Mouse (Mus musculus) MEL (cell line): ENCODE measurements around the gene Ppp6r2. TPM values are rescaled to one million over a fixed set of nuclear protein-coding genes. Genes with fewer than 3 reads are reported as not detected.
A peak's percentile ranks its signal among the peaks of the same experiment; 100 is the strongest.

Experiments used
- DNase-seq: peaks from one replicate; pipeline ENCODE4 v3.0.0; 2011; ENCODE audit warnings: low read depth, low spot score
- H3K27ac ChIP-seq: 2 replicates; pipeline ENCODE4 v1.5.1; 2012; ENCODE audit warnings: low read depth, mild to moderate bottlenecking, control low read depth, low read length, moderate library complexity; ENCODE audit not compliant: control insufficient read depth
- H3K27me3 ChIP-seq, 2 experiments: fragments of 150-350 bp in 1 of 2; sonication (generic) in 1 of 2; 2 replicates each; pipeline ENCODE4 v1.6.1; 2012; ENCODE audit warnings: low read length in 2 of 2, mild to moderate bottlenecking in 2 of 2, improper control_type of control experiment in 1 of 2, moderate library complexity in 1 of 2; ENCODE audit not compliant: insufficient read depth in 2 of 2, control insufficient read depth in 1 of 2
- H3K36me3 ChIP-seq, 2 experiments: 2 replicates each; pipeline ENCODE4 v1.6.1; 2012 to 2014; ENCODE audit warnings: low read length in 2 of 2, improper control_type of control experiment in 1 of 2, inconsistent platforms in 1 of 2, mild to moderate bottlenecking in 1 of 2; ENCODE audit not compliant: insufficient read depth in 2 of 2, control insufficient read depth in 1 of 2
- H3K4me1 ChIP-seq, 2 experiments: fragments of 150-350 bp in 1 of 2; sonication (generic) in 1 of 2; 2 replicates each; pipeline ENCODE4 v1.6.1; 2012; ENCODE audit warnings: low read length in 2 of 2, improper control_type of control experiment in 1 of 2, mild to moderate bottlenecking in 1 of 2; ENCODE audit not compliant: insufficient read depth in 2 of 2, control insufficient read depth in 1 of 2
- H3K4me3 ChIP-seq, 2 experiments: fragments of 150-350 bp in 1 of 2; sonication (generic) in 1 of 2; 2 replicates each; pipeline ENCODE4 v1.5.1; 2012; ENCODE audit warnings: low read depth in 2 of 2, low read length in 2 of 2, mild to moderate bottlenecking in 2 of 2, moderate library complexity in 2 of 2, control low read depth in 1 of 2, improper control_type of control experiment in 1 of 2; ENCODE audit not compliant: control insufficient read depth in 1 of 2, insufficient read depth in 1 of 2
- H3K79me2 ChIP-seq: 2 replicates; pipeline ENCODE4 v1.6.1; 2012; ENCODE audit warnings: mild to moderate bottlenecking, low read length, moderate library complexity; ENCODE audit not compliant: control insufficient read depth, poor library complexity, insufficient read depth
- H3K9ac ChIP-seq: 2 replicates; pipeline ENCODE4 v1.6.1; 2012; ENCODE audit warnings: low read depth, mild to moderate bottlenecking, control low read depth, low read length, moderate library complexity; ENCODE audit not compliant: control insufficient read depth, poor library complexity, severe bottlenecking
- H3K9me3 ChIP-seq: fragments of 150-350 bp; sonication (generic); replicated peaks from 2 replicates; pipeline ENCODE4 v1.6.1; 2012; ENCODE audit warnings: mild to moderate bottlenecking, low read length, improper control_type of control experiment, moderate library complexity; ENCODE audit not compliant: insufficient read depth
- CHD2 ChIP-seq: IDR thresholded peaks from 2 replicates; pipeline ENCODE4 v1.6.1; 2011; ENCODE audit warnings: low read length, improper control_type of control experiment
- CTCF ChIP-seq, 3 experiments: IDR thresholded peaks in 2 of 3; conservative IDR thresholded peaks in 1 of 3; 2 replicates each; pipeline ENCODE4 v1.5.1; 2011 to 2012; ENCODE audit warnings: low read length in 3 of 3, low read depth in 2 of 3, mild to moderate bottlenecking in 2 of 3, improper control_type of control experiment in 1 of 3, inconsistent platforms in 1 of 3, mixed read lengths in 1 of 3, moderate library complexity in 1 of 3; ENCODE audit not compliant: control insufficient read depth in 1 of 3, insufficient read depth in 1 of 3, poor library complexity in 1 of 3, severe bottlenecking in 1 of 3
- ELF1 ChIP-seq: IDR thresholded peaks from 2 replicates; pipeline ENCODE4 v1.6.1; 2014; ENCODE audit warnings: low read depth, mild to moderate bottlenecking, inconsistent platforms, low read length, improper control_type of control experiment, moderate library complexity
- EP300 ChIP-seq, 2 experiments: IDR thresholded peaks; 2 replicates each; pipeline ENCODE4 v1.6.1; 2011; ENCODE audit warnings: improper control_type of control experiment in 2 of 2, low read length in 2 of 2, low read depth in 1 of 2, mild to moderate bottlenecking in 1 of 2
- ETS1 ChIP-seq: IDR thresholded peaks from 2 replicates; pipeline ENCODE4 v1.6.1; 2012; ENCODE audit warnings: low read depth, mild to moderate bottlenecking, inconsistent platforms, low read length, improper control_type of control experiment, moderate library complexity
- KAT2A ChIP-seq: conservative IDR thresholded peaks from 2 replicates; pipeline ENCODE4 v1.6.1; 2012; ENCODE audit warnings: low read depth, low read length, improper control_type of control experiment, inconsistent platforms
- MYB ChIP-seq: IDR thresholded peaks from 2 replicates; pipeline ENCODE4 v1.6.1; 2011; ENCODE audit warnings: mild to moderate bottlenecking, low read depth, low read length, improper control_type of control experiment
- MYC ChIP-seq: IDR thresholded peaks from 2 replicates; pipeline ENCODE4 v1.6.1; 2011; ENCODE audit warnings: low read depth, mild to moderate bottlenecking, low read length, improper control_type of control experiment, moderate library complexity
- NRF1 ChIP-seq: IDR thresholded peaks from 2 replicates; pipeline ENCODE4 v1.6.1; 2014; ENCODE audit warnings: low read depth, mild to moderate bottlenecking, inconsistent platforms, low read length, improper control_type of control experiment, moderate library complexity; ENCODE audit not compliant: poor library complexity, insufficient read depth, severe bottlenecking
- POLR2A ChIP-seq, 2 experiments: IDR thresholded peaks; 2 replicates each; pipeline ENCODE4 v1.6.1; 2011 to 2012; ENCODE audit warnings: low read length in 2 of 2, mild to moderate bottlenecking in 2 of 2, control low read depth in 1 of 2, improper control_type of control experiment in 1 of 2, low read depth in 1 of 2, moderate library complexity in 1 of 2; ENCODE audit not compliant: control insufficient read depth in 1 of 2, insufficient read depth in 1 of 2, poor library complexity in 1 of 2
- POLR2AphosphoS2 ChIP-seq: IDR thresholded peaks from 2 replicates; pipeline ENCODE4 v1.6.1; 2011; ENCODE audit warnings: low read length, improper control_type of control experiment
- POLR2AphosphoS5 ChIP-seq: IDR thresholded peaks from 2 replicates; pipeline ENCODE4 v1.6.1; 2012; ENCODE audit warnings: low read depth, borderline replicate concordance, mild to moderate bottlenecking, inconsistent platforms, low read length, moderate library complexity, mixed read lengths
- RAD21 ChIP-seq: IDR thresholded peaks from 2 replicates; pipeline ENCODE4 v1.6.1; 2011; ENCODE audit warnings: mild to moderate bottlenecking, low read depth, low read length, improper control_type of control experiment
- SIN3A ChIP-seq: IDR thresholded peaks from 2 replicates; pipeline ENCODE4 v1.6.1; 2012; ENCODE audit warnings: low read length, improper control_type of control experiment, inconsistent platforms
- SMC3 ChIP-seq: IDR thresholded peaks from 2 replicates; pipeline ENCODE4 v1.6.1; 2011; ENCODE audit warnings: low read depth, low read length, improper control_type of control experiment
- TAL1 ChIP-seq: IDR thresholded peaks from 2 replicates; pipeline ENCODE4 v1.6.1; 2012; ENCODE audit warnings: mild to moderate bottlenecking, inconsistent platforms, low read length, moderate library complexity, mixed read lengths
- TCF12 ChIP-seq: IDR thresholded peaks from 2 replicates; pipeline ENCODE4 v1.6.1; 2014; ENCODE audit warnings: low read depth, mild to moderate bottlenecking, inconsistent platforms, low read length, improper control_type of control experiment, moderate library complexity
- UBTF ChIP-seq: IDR thresholded peaks from 2 replicates; pipeline ENCODE4 v1.6.1; 2012; ENCODE audit warnings: low read depth, mild to moderate bottlenecking, inconsistent platforms, low read length, improper control_type of control experiment, moderate library complexity, borderline replicate concordance; ENCODE audit not compliant: insufficient read depth
- USF1 ChIP-seq: IDR thresholded peaks from 2 replicates; pipeline ENCODE4 v1.6.1; 2014; ENCODE audit warnings: low read depth, mild to moderate bottlenecking, inconsistent platforms, low read length, improper control_type of control experiment, moderate library complexity
- ZMIZ1 ChIP-seq: IDR thresholded peaks from 2 replicates; pipeline ENCODE4 v1.6.1; 2012; ENCODE audit warnings: low read depth, mild to moderate bottlenecking, inconsistent platforms, low read length, improper control_type of control experiment, moderate library complexity
- ZNF384 ChIP-seq: IDR thresholded peaks from 2 replicates; pipeline ENCODE4 v1.6.1; 2012; ENCODE audit warnings: low read depth, mild to moderate bottlenecking, inconsistent platforms, low read length, improper control_type of control experiment
- polyA plus RNA-seq, 2 experiments: library from polyadenylated mRNA; stranded (reverse) in 1 of 2; unstranded in 1 of 2; fragments of >175 nt in 1 of 2; fragments of >200 nt in 1 of 2; gene quantifications; 2 replicates each; pipeline versions ENCODE4 v1.2.1 to v1.2.4; 2012; ENCODE audit warnings: low replicate concordance in 2 of 2, low read depth in 1 of 2; ENCODE audit not compliant: insufficient read length in 2 of 2, insufficient read depth in 1 of 2, missing spikeins in 1 of 2
- total RNA-seq: library from RNA; depleted of rRNA; stranded (reverse); fragments of 300-350 nt; gene quantifications from 2 replicates; pipeline ENCODE4 v1.2.3, GENCODE M21; 2012

Ppp6r2 gene
- total and polyA plus RNA-seq, 3 experiments, result 15.5 to 23.2 TPM; not detected in 1

DNA sequence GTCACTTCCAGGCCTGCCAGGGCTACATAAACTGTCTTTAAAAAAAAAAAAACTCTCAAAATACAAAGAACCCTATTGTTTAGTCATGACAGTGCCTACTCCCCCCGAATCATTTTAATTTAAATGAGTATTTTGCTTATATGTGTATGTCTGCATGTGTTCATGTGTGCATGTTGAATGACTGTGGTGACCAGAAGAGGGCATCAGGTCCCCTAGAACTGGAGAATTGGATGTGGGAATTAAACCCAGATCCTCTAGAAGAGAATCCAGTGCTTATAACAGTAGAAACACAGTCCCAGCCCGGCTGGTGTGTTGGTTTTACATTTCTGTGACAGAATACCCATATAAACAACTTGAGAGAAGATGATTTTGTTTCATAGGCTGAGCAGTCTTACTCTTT lies 29.7 kb downstream of the Ppp6r2 start:
- peak; percentile 32 for DNase-seq
- Histone ChIP-seq H3K27ac (no peak overlapping the region), H3K9me3 (no peaks in the 10 kb centered on the region), H3K4me3 (no peak overlapping the region), H3K4me1 (peaks cover 12 to 14% of the 10 kb centered on the region in 2 experiments), H3K36me3 (peaks cover 4 to 12% of the 10 kb centered on the region in 2 experiments; a peak in 3 of 4 replicates), H3K9ac (no peak overlapping the region), H3K79me2 (no peaks in the 10 kb centered on the region)
- TF ChIP-seq ETS1 (no peak), ELF1 (no peak), SMC3 (peak; percentile 26; the same call in 1 of the 2 replicates), RAD21 (peak; percentile 19), SIN3A (no peak), POLR2AphosphoS5 (no peak), POLR2A (IDR thresholded peaks at IDR 0.05; ENCODE audit: control insufficient read depth in 1 of 2, insufficient read depth in 1 of 2, low read depth in 1 of 2, low read length in 2 of 2, poor library complexity in 1 of 2) (no peak), ZMIZ1 (no peak), ZNF384 (no peak), MYB (no peak), NRF1 (no peak), TCF12 (no peak), CTCF (IDR thresholded peaks at IDR 0.05 in 2 of 3, conservative IDR thresholded peaks at IDR 0.05 in 1 of 3; ENCODE audit: control insufficient read depth in 1 of 3, insufficient read depth in 1 of 3, low read depth in 2 of 3, low read length in 3 of 3, poor library complexity in 1 of 3, severe bottlenecking in 1 of 3) (peak in 2 of 3 experiments; percentile 12 to 41; a peak in 3 of 6 replicates), EP300 (IDR thresholded peaks at IDR 0.05; ENCODE audit: low read depth in 1 of 2, low read length in 2 of 2) (no peak), KAT2A (no peak), UBTF (no peak)
- TF ChIP-seq, all 39 proteins: peak for 3
- no peaks in the 10 kb centered on the region for H3K27me3 ChIP-seq

- H3K36me3 ChIP-seq, result no peaks in the 10 kb centered on the region; a peak in 3 of 4 replicates
- TF ChIP-seq TAL1 (no peak), SMC3 (no peak), POLR2A (IDR thresholded peaks at IDR 0.05; ENCODE audit: control insufficient read depth in 1 of 2, insufficient read depth in 1 of 2, low read depth in 1 of 2, low read length in 2 of 2, poor library complexity in 1 of 2) (no peak), USF1 (no peak), MYC (no peak), UBTF (no peak), ZNF384 (no peak), CHD2 (no peak), POLR2AphosphoS2 (no peak)
- DNase-seq, result no peak
- H3K4me1 ChIP-seq, result no peaks in the 10 kb centered on the region
- H3K27ac ChIP-seq, result no peak overlapping the region
- no peak overlapping the region for H3K9ac ChIP-seq
- H3K4me3 ChIP-seq, result no peak overlapping the region
- no peaks in the 10 kb centered on the region for H3K27me3 ChIP-seq
- no peaks in the 10 kb centered on the region for H3K79me2 ChIP-seq
- no peaks in the 10 kb centered on the region for H3K9me3 ChIP-seq
Observed at GRCm38 (mm10) chr15:89249063-89249462, 37.7 kb downstream of the Ppp6r2 start.
